Mouse (Mus musculus): Measurements from ENCODE around the gene Agap1. TPM values are rescaled to one million over a fixed set of nuclear protein-coding genes. Genes with fewer than 3 reads are reported as not detected.
A peak's percentile ranks its signal among the peaks of the same experiment; 100 is the strongest.

Gene Agap1
- total RNA-seq, 2 experiments from 2014 or later = 83.4 to 86.1 TPM

GRCm38 (mm10) chr1:89647505-89647904, 192.9 kb downstream of the Agap1 start:
- no peak for DNase-seq (ENCODE audit: low spot score in 2 of 2)

GRCm38 (mm10) chr1:89650557-89650956, 196.0 kb downstream of the Agap1 start:
- no peak for DNase-seq (ENCODE audit: low spot score in 2 of 2)

GRCm38 (mm10) chr1:89656167-89656566, 201.6 kb downstream of the Agap1 start:
- DNase-seq (ENCODE audit: low spot score in 2 of 2) = no peak

GRCm38 (mm10) chr1:89656643-89657321, 202.2 kb downstream of the Agap1 start:
- DNase-seq (ENCODE audit: low spot score in 2 of 2) = peak in 1 of 2 experiments; percentile 36

- no peak for DNase-seq (ENCODE audit: low spot score in 2 of 2)
These were observed 206.2 kb downstream of the Agap1 start for GRCm38 (mm10) chr1:89660804-89661203.

GRCm38 (mm10) chr1:89666154-89666553, 211.5 kb downstream of the Agap1 start:
- DNase-seq (ENCODE audit: low spot score in 2 of 2) = no peak

GRCm38 (mm10) chr1:89667387-89667786, 212.8 kb downstream of the Agap1 start:
- no peak for DNase-seq (ENCODE audit: low spot score in 2 of 2)

GRCm38 (mm10) chr1:89668635-89669034, 214.0 kb downstream of the Agap1 start:
- DNase-seq (ENCODE audit: low spot score in 2 of 2) = no peak

- DNase-seq (ENCODE audit: low spot score in 2 of 2) = no peak
These were observed 216.6 kb downstream of the Agap1 start for GRCm38 (mm10) chr1:89671110-89671787.

- DNase-seq (ENCODE audit: low spot score in 2 of 2) = no peak
These were observed 218.5 kb downstream of the Agap1 start for GRCm38 (mm10) chr1:89673071-89673470.

- DNase-seq (ENCODE audit: low spot score in 2 of 2) = no peak
These were observed 219.1 kb downstream of the Agap1 start for GRCm38 (mm10) chr1:89673686-89674085.

- DNase-seq (ENCODE audit: low spot score in 2 of 2) = no peak
These were observed 220.1 kb downstream of the Agap1 start for GRCm38 (mm10) chr1:89674681-89675080.

- no peak for DNase-seq (ENCODE audit: low spot score in 2 of 2)
These were observed 221.8 kb downstream of the Agap1 start for GRCm38 (mm10) chr1:89676411-89676810.

GRCm38 (mm10) chr1:89680673-89681072, 226.1 kb downstream of the Agap1 start:
- no peak for DNase-seq (ENCODE audit: low spot score in 2 of 2)

- no peak for DNase-seq (ENCODE audit: low spot score in 2 of 2)
These were observed 234.3 kb downstream of the Agap1 start for GRCm38 (mm10) chr1:89688914-89689313.

GRCm38 (mm10) chr1:89689544-89690212, 235.1 kb downstream of the Agap1 start:
- DNase-seq (ENCODE audit: low spot score in 2 of 2) = no peak

GRCm38 (mm10) chr1:89691096-89691495, 236.5 kb downstream of the Agap1 start:
- no peak for DNase-seq (ENCODE audit: low spot score in 2 of 2)

GRCm38 (mm10) chr1:89692420-89692819, 237.8 kb downstream of the Agap1 start:
- no peak for DNase-seq (ENCODE audit: low spot score in 2 of 2)

- DNase-seq (ENCODE audit: low spot score in 2 of 2) = no peak
These were observed 240.3 kb downstream of the Agap1 start for GRCm38 (mm10) chr1:89694916-89695315.

GRCm38 (mm10) chr1:89697241-89697640, 242.6 kb downstream of the Agap1 start:
- no peak for DNase-seq (ENCODE audit: low spot score in 2 of 2)

- DNase-seq (ENCODE audit: low spot score in 2 of 2) = no peak
These were observed 245.6 kb downstream of the Agap1 start for GRCm38 (mm10) chr1:89700166-89700565.

GRCm38 (mm10) chr1:89701162-89701730, 246.6 kb downstream of the Agap1 start:
- no peak for DNase-seq (ENCODE audit: low spot score in 2 of 2)

Data from gastrocnemius, postnatal 4 days (tissue).